Mouse (Mus musculus): Measurements from ENCODE around the gene Dgkd.

DNA sequence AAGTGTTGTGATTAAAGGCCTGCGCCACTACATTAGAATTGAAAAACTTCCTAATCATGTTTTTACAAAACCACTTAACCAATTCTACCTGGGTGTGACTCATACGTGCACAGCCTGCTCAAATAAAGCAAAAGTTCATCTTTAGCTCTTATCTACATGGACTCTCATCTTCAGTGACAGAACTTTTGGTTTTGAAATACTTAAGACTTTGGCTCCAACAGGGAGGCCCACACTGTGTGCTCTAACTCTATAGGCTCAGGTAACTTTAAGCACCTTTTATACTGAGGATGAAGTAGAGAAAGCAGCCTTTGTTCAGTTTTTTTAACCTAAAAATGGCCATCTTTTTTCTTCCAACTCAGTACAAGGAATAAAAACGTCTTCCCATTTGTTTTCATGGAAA, 100.0 kb downstream of the Dgkd start:
- TF ChIP-seq POLR2A (IDR thresholded peaks at IDR 0.05; ENCODE audit: borderline replicate concordance, control insufficient read depth, low read depth, low read length), result no peak
- no peak for TF ChIP-seq CTCF (IDR thresholded peaks at IDR 0.05; ENCODE audit: control insufficient read depth, insufficient read depth, low read length)

Measured in bone marrow, adult 2 months (tissue).